Mouse (Mus musculus): ENCODE results near the gene Olah. TPM values are rescaled to one million over a fixed set of nuclear protein-coding genes. Genes with fewer than 3 reads are reported as not detected.
A peak's percentile ranks its signal among the peaks of the same experiment; 100 is the strongest.

Gene Olah
- total RNA-seq, 1 experiment: not detected

- TF ChIP-seq CHD2 (IDR thresholded peaks at IDR 0.05; ENCODE audit: low read depth, low read length) (no peak), ZNF384 (IDR thresholded peaks at IDR 0.05; ENCODE audit: low read depth, low read length) (no peak), ZC3H11A (IDR thresholded peaks at IDR 0.05; ENCODE audit: borderline replicate concordance, low read depth, low read length) (no peak), MAFK (IDR thresholded peaks at IDR 0.05; ENCODE audit: insufficient read depth, low read depth, low read length) (no peak), HCFC1 (IDR thresholded peaks at IDR 0.05; ENCODE audit: borderline replicate concordance, insufficient read depth, low read length) (no peak)
- in situ Hi-C loops (cut with MboI; ENCODE audit: low sequenced_read_pairs in 2 of 2, unreplicated experiment in 2 of 2): no loop called here
These were observed 48.6 kb downstream of the Olah start for GRCm38 (mm10) chr2:3348422-3348821.

GRCm38 (mm10) chr2:3335611-3336301, 61.3 kb downstream of the Olah start, which contains the start of gene Acbd7:
TSS of gene Acbd7 (plus strand) at chr2:3336168.
- Histone ChIP-seq H3K4me1 (ENCODE audit: control insufficient read depth in 2 of 2, insufficient read depth in 2 of 2, low read length in 2 of 2, poor library complexity in 1 of 2) (peaks cover 0 to 6% of the 10 kb centered on the region in 2 experiments; a peak in 2 of 4 replicates), H3K36me3 (ENCODE audit: control insufficient read depth, insufficient read depth, low read length, poor library complexity, severe bottlenecking) (0 out of 2 replicates have a peak, but pooled peaks cover 2% of the 10 kb centered on the region), H3K27ac (ENCODE audit: insufficient read depth, low read depth, low read length, poor library complexity, severe bottlenecking) (no peak within 1 kb of the TSS), H3K4me3 (ENCODE audit: insufficient read depth in 1 of 2, low read depth in 1 of 2, low read length in 2 of 2, poor library complexity in 1 of 2, severe bottlenecking in 1 of 2) (peak within 1 kb of the TSS; percentile 54 to 70), H3K9me3 (ENCODE audit: control insufficient read depth, insufficient read depth, low read depth, low read length) (no peaks in the 10 kb centered on the region), H3K9ac (ENCODE audit: insufficient read depth, low read depth, low read length, poor library complexity, severe bottlenecking) (peak within 1 kb of the TSS; percentile 76)
- in situ Hi-C loops (cut with MboI; ENCODE audit: low sequenced_read_pairs in 2 of 2, unreplicated experiment in 2 of 2): no loop called here
- DNase-seq (ENCODE audit: low read depth, low spot score): peak; percentile 74
- TF ChIP-seq ZC3H11A (IDR thresholded peaks at IDR 0.05; ENCODE audit: borderline replicate concordance, low read depth, low read length): no peak
- no peak for TF ChIP-seq ZNF384 (IDR thresholded peaks at IDR 0.05; ENCODE audit: low read depth, low read length)
- no peak for TF ChIP-seq HCFC1 (IDR thresholded peaks at IDR 0.05; ENCODE audit: borderline replicate concordance, insufficient read depth, low read length)
- TF ChIP-seq MAFK (IDR thresholded peaks at IDR 0.05; ENCODE audit: insufficient read depth, low read depth, low read length): no peak
- TF ChIP-seq CHD2 (IDR thresholded peaks at IDR 0.05; ENCODE audit: low read depth, low read length): no peak

More at GRCm38 (mm10) chr2:3348422-3348821, 48.6 kb downstream of the Olah start:
- Histone ChIP-seq H3K9me3 (ENCODE audit: control insufficient read depth, insufficient read depth, low read depth, low read length) (no peaks in the 10 kb centered on the region), H3K4me1 (ENCODE audit: control insufficient read depth in 2 of 2, insufficient read depth in 2 of 2, low read length in 2 of 2, poor library complexity in 1 of 2) (no peaks in the 10 kb centered on the region), H3K27ac (ENCODE audit: insufficient read depth, low read depth, low read length, poor library complexity, severe bottlenecking) (no peak overlapping the region), H3K9ac (ENCODE audit: insufficient read depth, low read depth, low read length, poor library complexity, severe bottlenecking) (no peak overlapping the region), H3K36me3 (ENCODE audit: control insufficient read depth, insufficient read depth, low read length, poor library complexity, severe bottlenecking) (no peaks in the 10 kb centered on the region), H3K4me3 (ENCODE audit: insufficient read depth in 1 of 2, low read depth in 1 of 2, low read length in 2 of 2, poor library complexity in 1 of 2, severe bottlenecking in 1 of 2) (no peak overlapping the region)
- no peak for DNase-seq (ENCODE audit: low read depth, low spot score)

DNA sequence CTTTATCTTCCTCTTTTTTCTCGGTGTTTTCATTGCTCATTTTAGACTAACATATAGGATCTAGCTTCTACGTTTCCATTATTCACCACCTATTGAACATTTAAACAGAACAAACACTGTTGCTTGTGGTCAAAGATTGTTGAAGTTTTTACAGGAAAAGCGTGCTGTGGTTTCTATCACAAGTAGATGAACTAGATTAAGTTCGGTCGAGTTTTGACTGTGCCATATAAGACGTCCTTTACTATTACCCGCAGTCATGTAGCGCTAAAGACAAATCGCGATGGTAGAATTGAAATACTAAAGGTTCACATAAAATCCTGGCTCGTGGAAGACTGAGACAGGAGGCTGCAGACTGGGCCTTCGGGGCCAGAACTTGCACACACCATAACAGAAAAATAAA, 63.2 kb downstream of the Olah start:
- no peak overlapping the region for H3K9ac ChIP-seq (ENCODE audit: insufficient read depth, low read depth, low read length, poor library complexity, severe bottlenecking)
- H3K36me3 ChIP-seq (ENCODE audit: control insufficient read depth, insufficient read depth, low read length, poor library complexity, severe bottlenecking): peaks cover 10% of the 10 kb centered on the region
- TF ChIP-seq CHD2 (IDR thresholded peaks at IDR 0.05; ENCODE audit: low read depth, low read length) (no peak), ZC3H11A (IDR thresholded peaks at IDR 0.05; ENCODE audit: borderline replicate concordance, low read depth, low read length) (no peak), HCFC1 (IDR thresholded peaks at IDR 0.05; ENCODE audit: borderline replicate concordance, insufficient read depth, low read length) (no peak), ZNF384 (IDR thresholded peaks at IDR 0.05; ENCODE audit: low read depth, low read length) (no peak), MAFK (IDR thresholded peaks at IDR 0.05; ENCODE audit: insufficient read depth, low read depth, low read length) (no peak)
- in situ Hi-C loops (cut with MboI; ENCODE audit: low sequenced_read_pairs in 2 of 2, unreplicated experiment in 2 of 2): no loop called here
- H3K27ac ChIP-seq (ENCODE audit: insufficient read depth, low read depth, low read length, poor library complexity, severe bottlenecking): no peak overlapping the region
- H3K4me3 ChIP-seq (ENCODE audit: insufficient read depth in 1 of 2, low read depth in 1 of 2, low read length in 2 of 2, poor library complexity in 1 of 2, severe bottlenecking in 1 of 2): no peak overlapping the region
- H3K4me1 ChIP-seq (ENCODE audit: control insufficient read depth in 2 of 2, insufficient read depth in 2 of 2, low read length in 2 of 2, poor library complexity in 1 of 2): peaks cover 0 to 4% of the 10 kb centered on the region in 2 experiments; a peak in 2 of 4 replicates
- no peak for DNase-seq (ENCODE audit: low read depth, low spot score)
- H3K9me3 ChIP-seq (ENCODE audit: control insufficient read depth, insufficient read depth, low read depth, low read length): no peaks in the 10 kb centered on the region

DNA sequence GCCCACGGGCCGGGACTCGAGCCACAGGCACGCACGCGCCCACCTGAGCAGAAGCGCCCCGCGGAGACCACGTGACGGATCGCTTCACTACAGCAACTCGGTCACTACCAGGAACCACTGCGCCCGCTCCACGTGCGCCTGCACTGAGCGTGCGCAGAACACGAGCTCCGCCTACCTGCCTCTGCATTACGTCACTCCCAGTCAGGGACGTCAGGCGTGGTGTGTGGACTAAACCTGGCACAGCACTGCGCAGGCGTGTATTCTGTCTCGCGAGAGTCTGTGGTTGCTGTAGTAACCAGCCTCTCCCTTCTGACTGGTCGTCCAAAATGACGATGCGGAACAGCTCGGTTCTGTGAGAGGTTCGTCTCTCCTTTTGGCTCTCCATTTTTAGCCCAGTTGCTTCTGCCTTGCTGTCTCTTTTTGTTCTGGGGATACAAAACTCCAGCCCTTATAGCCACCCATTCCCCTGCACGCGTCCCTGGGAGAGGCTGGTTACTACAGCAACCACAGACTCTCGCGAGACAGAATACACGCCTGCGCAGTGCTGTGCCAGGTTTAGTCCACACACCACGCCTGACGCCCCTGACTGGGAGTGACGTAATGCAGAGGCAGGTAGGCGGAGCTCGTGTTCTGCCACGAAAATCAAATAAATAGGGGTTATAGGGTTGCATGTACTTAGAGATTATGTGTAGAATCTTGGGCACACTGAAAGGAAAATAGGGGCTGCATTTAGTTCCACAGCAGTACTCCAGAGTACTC, 64.3 kb downstream of the Olah start, which contains the start of gene Rpp38:
Gene Rpp38 (minus strand): TSS at position 160 of the 759 bp plus-strand sequence.
- Histone ChIP-seq H3K27ac (ENCODE audit: insufficient read depth, low read depth, low read length, poor library complexity, severe bottlenecking) (peak within 1 kb of the TSS; percentile 72), H3K9ac (ENCODE audit: insufficient read depth, low read depth, low read length, poor library complexity, severe bottlenecking) (peak within 1 kb of the TSS; percentile 95), H3K4me1 (ENCODE audit: control insufficient read depth in 2 of 2, insufficient read depth in 2 of 2, low read length in 2 of 2, poor library complexity in 1 of 2) (peaks cover 0 to 4% of the 10 kb centered on the region in 2 experiments; a peak in 2 of 4 replicates), H3K4me3 (ENCODE audit: insufficient read depth in 1 of 2, low read depth in 1 of 2, low read length in 2 of 2, poor library complexity in 1 of 2, severe bottlenecking in 1 of 2) (peak within 1 kb of the TSS; percentile 58 to 74), H3K36me3 (ENCODE audit: control insufficient read depth, insufficient read depth, low read length, poor library complexity, severe bottlenecking) (peaks cover 10% of the 10 kb centered on the region), H3K9me3 (ENCODE audit: control insufficient read depth, insufficient read depth, low read depth, low read length) (no peaks in the 10 kb centered on the region)
- TF ChIP-seq MAFK (IDR thresholded peaks at IDR 0.05; ENCODE audit: insufficient read depth, low read depth, low read length): no peak
- TF ChIP-seq CHD2 (IDR thresholded peaks at IDR 0.05; ENCODE audit: low read depth, low read length): peak; percentile 96
- in situ Hi-C loops (cut with MboI; ENCODE audit: low sequenced_read_pairs in 2 of 2, unreplicated experiment in 2 of 2): no loop called here
- peak; percentile 90 for DNase-seq (ENCODE audit: low read depth, low spot score)

Data from ES-E14 (cell line).